Mouse (Mus musculus) spleen, postnatal 4 days (tissue): ENCODE results near the gene Tjp2.
"Not testable (repeated sequence)": the region's sequence is repeated elsewhere in the genome, so short reads cannot be mapped to it uniquely, and the experiment has no call there.

Experiments
- DNase-seq, 2 experiments: peaks; one replicate each; pipeline ENCODE4 v3.0.0; 2022; ENCODE audit warnings: low spot score in 2 of 2

Gene Tjp2

GRCm38 (mm10) chr19:24123534-24124290 is 101.1 kb downstream of the Tjp2 start:
- no peak for DNase-seq

GRCm38 (mm10) chr19:24123087-24123486 is 101.7 kb downstream of the Tjp2 start:
- no peak for DNase-seq

GRCm38 (mm10) chr19:24122647-24123046 is 102.2 kb downstream of the Tjp2 start:
- no peak for DNase-seq

GRCm38 (mm10) chr19:24120811-24121210 is 104.0 kb downstream of the Tjp2 start:
- no peak for DNase-seq

GRCm38 (mm10) chr19:24118775-24119174 is 106.1 kb downstream of the Tjp2 start:
- DNase-seq = no peak

- no peak for DNase-seq
These were observed 113.2 kb downstream of the Tjp2 start for GRCm38 (mm10) chr19:24111581-24111980.

GRCm38 (mm10) chr19:24107707-24108106 is 117.1 kb downstream of the Tjp2 start:
- no peak for DNase-seq

- DNase-seq = no peak
These were observed 121.0 kb downstream of the Tjp2 start for GRCm38 (mm10) chr19:24103802-24104201.

- no peak for DNase-seq
These were observed 122.2 kb downstream of the Tjp2 start for GRCm38 (mm10) chr19:24102562-24103126.

GRCm38 (mm10) chr19:24101183-24101582 is 123.6 kb downstream of the Tjp2 start:
- no peak for DNase-seq

GRCm38 (mm10) chr19:24098691-24099090 is 126.1 kb downstream of the Tjp2 start:
- DNase-seq = no peak

- DNase-seq = no peak
These were observed 127.0 kb downstream of the Tjp2 start for GRCm38 (mm10) chr19:24097666-24098455.

- not testable (repeated sequence) for DNase-seq
These were observed 132.8 kb downstream of the Tjp2 start for GRCm38 (mm10) chr19:24092060-24092459.

GRCm38 (mm10) chr19:24090366-24090765 is 134.5 kb downstream of the Tjp2 start:
- no peak for DNase-seq

- DNase-seq = no peak
These were observed 139.5 kb downstream of the Tjp2 start for GRCm38 (mm10) chr19:24085306-24085705.

- DNase-seq = no peak
These were observed 144.3 kb downstream of the Tjp2 start for GRCm38 (mm10) chr19:24080417-24081080.

GRCm38 (mm10) chr19:24077658-24078057 is 147.2 kb downstream of the Tjp2 start:
- no peak for DNase-seq

- DNase-seq = no peak
These were observed 148.3 kb downstream of the Tjp2 start for GRCm38 (mm10) chr19:24076536-24076935.

- no peak for DNase-seq
These were observed 148.9 kb downstream of the Tjp2 start for GRCm38 (mm10) chr19:24075927-24076326.

- no peak for DNase-seq
These were observed 151.7 kb downstream of the Tjp2 start for GRCm38 (mm10) chr19:24073155-24073554.

GRCm38 (mm10) chr19:24064348-24064895 is 160.4 kb downstream of the Tjp2 start:
- DNase-seq = no peak

- DNase-seq = no peak
These were observed 161.2 kb downstream of the Tjp2 start for GRCm38 (mm10) chr19:24063585-24063984.
